Comparison of ENCODE assay signal across 31 mouse cellular contexts in the genomic region with DNA sequence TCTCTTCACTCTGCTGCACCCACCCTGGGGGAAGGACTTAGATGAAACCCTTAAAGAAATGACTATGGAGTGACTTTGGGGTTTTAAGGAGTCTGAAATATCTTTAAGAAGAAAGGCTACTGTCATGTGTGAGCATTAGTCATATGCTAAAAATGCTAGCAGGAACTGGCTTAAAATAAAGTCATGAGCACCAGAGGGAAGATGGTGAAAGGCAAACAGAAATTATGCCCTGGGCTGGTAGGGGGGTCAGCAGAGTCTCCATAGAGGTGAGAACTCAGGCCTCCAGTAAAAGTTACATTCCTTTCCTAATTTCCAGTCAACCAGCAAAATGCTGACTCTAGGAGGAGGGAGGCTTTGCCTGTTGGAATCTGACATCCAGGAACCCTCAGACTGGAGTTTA.
DNase-seq lines count a peak whose midpoint lies in the region; ATAC-seq and TF ChIP-seq lines count a peak whose summit lies in the region.
"Had no signal": no experiment of that assay in that cellular context is flagged by ENCODE, and none has a peak within 500 bp of the region (broad histone marks: within the 10 kb centered on the region; RNA-seq: fewer than 3 reads in every experiment).

No protein-coding gene starts in this region.

- H3K4me2 ChIP-seq in intestine, embryonic 16.5 days (ENCODE audit: low read depth, low read length): no peak overlapping the region
- H3K4me2 ChIP-seq: embryonic facial prominence, embryonic 12.5 days; forebrain, embryonic 15.5 days; midbrain, embryonic 11.5 days; neural tube, embryonic 12.5 days had no signal

- peak overlapping the region; percentile 81 for H3K27ac ChIP-seq in left cerebral cortex, adult 2 months
- H3K27ac ChIP-seq in embryonic fibroblast, embryonic 13.5 days (ENCODE audit: insufficient read depth, low read length): peak overlapping the region; percentile 76
- H3K27ac ChIP-seq in intestine, embryonic 16.5 days (ENCODE audit: low read length): no peak overlapping the region
- H3K27ac ChIP-seq: embryonic facial prominence, embryonic 12.5 days; forebrain, embryonic 10.5 days; forebrain, embryonic 15.5 days; hindbrain, embryonic 10.5 days; liver, embryonic 14.5 days; neural tube, embryonic 12.5 days; stomach, postnatal 0 days had no signal

- POLR2A ChIA-PET in Patski (lab: Charles Lee): no interaction called here

- CTCF ChIA-PET in Patski (lab: Charles Lee): interaction anchor here (1.3 to 2.0 kb wide), 2 partner anchors 11 to 13 kb away, joined by 3 to 5 read pairs; no protein-coding TSS in a partner anchor

- no peaks in the 10 kb centered on the region for H3K36me3 ChIP-seq in intestine, embryonic 16.5 days (ENCODE audit: control insufficient read depth, insufficient read depth, low read length)
- H3K36me3 ChIP-seq: embryonic facial prominence, embryonic 12.5 days; forebrain, embryonic 10.5 days; forebrain, embryonic 15.5 days; hindbrain, embryonic 10.5 days; neural tube, embryonic 12.5 days had no signal

- no peaks in the 10 kb centered on the region for H3K27me3 ChIP-seq in Patski
- H3K27me3 ChIP-seq in intestine, embryonic 16.5 days (replicated peaks; ENCODE audit: control insufficient read depth, insufficient read depth, low read length): no peaks in the 10 kb centered on the region
- H3K27me3 ChIP-seq: embryonic facial prominence, embryonic 12.5 days; forebrain, embryonic 15.5 days; neural tube, embryonic 12.5 days had no signal

- intact Hi-C loops in left cerebral cortex, adult 2 months (cut with DNase I): no loop called here
- intact Hi-C loops in left cerebral cortex, postnatal 14 days (cut with DNase I): no loop called here

- in situ Hi-C loops in Patski (cut with MboI; ENCODE audit: low pct_unique_long_range_greater_than_20kb): no loop called here

- no peaks in the 10 kb centered on the region for H3K9me3 ChIP-seq in intestine, embryonic 16.5 days (ENCODE audit: control insufficient read depth, low read length)
- H3K9me3 ChIP-seq: embryonic facial prominence, embryonic 12.5 days; forebrain, embryonic 10.5 days; forebrain, embryonic 15.5 days; hindbrain, embryonic 10.5 days; neural tube, embryonic 12.5 days had no signal

- no peak for TF ChIP-seq POLR2A in embryonic fibroblast, embryonic 13.5 days (IDR thresholded peaks at IDR 0.05; ENCODE audit: low read depth, low read length)

- H3K4me3 ChIP-seq in left cerebral cortex, adult 2 months: no peak overlapping the region
- H3K4me3 ChIP-seq in embryonic fibroblast, embryonic 13.5 days (ENCODE audit: insufficient read depth, low read length): no peak overlapping the region
- H3K4me3 ChIP-seq in intestine, embryonic 16.5 days (ENCODE audit: low read length): no peak overlapping the region
- H3K4me3 ChIP-seq: embryonic facial prominence, embryonic 12.5 days; forebrain, embryonic 10.5 days; forebrain, embryonic 15.5 days; hindbrain, embryonic 10.5 days; neural tube, embryonic 12.5 days had no signal

- ATAC-seq in Patski: peak; percentile 83
- no peak for ATAC-seq in intestine, embryonic 16.5 days
- ATAC-seq: forebrain, embryonic 15.5 days; hindbrain, embryonic 16.5 days; midbrain, embryonic 16.5 days had no signal

- no peak for TF ChIP-seq CTCF in left cerebral cortex, adult 2 months (IDR thresholded peaks at IDR 0.05)
- no peak for TF ChIP-seq CTCF in Patski (IDR thresholded peaks at IDR 0.05)
- TF ChIP-seq CTCF in embryonic fibroblast, embryonic 13.5 days (IDR thresholded peaks at IDR 0.05; ENCODE audit: borderline replicate concordance, insufficient read depth, low read length): no peak

- no peak overlapping the region for H3K9ac ChIP-seq in intestine, embryonic 16.5 days (ENCODE audit: low read depth, low read length)
- H3K9ac ChIP-seq: embryonic facial prominence, embryonic 12.5 days; forebrain, embryonic 15.5 days; liver, embryonic 14.5 days; neural tube, embryonic 12.5 days had no signal

- no peak for DNase-seq in left cerebral cortex, adult 2 months (ENCODE audit: extremely low spot score in 1 of 2, low spot score in 2 of 2)
- no peak for DNase-seq in left cerebral cortex, postnatal 14 days (ENCODE audit: low spot score in 2 of 2)
- DNase-seq in Patski (ENCODE audit: low read depth, low spot score): no peak
- no peak for DNase-seq in cerebellum, postnatal 10 days
- no peak for DNase-seq in layer of hippocampus, postnatal 10 days (ENCODE audit: low spot score in 2 of 2)
- DNase-seq: adrenal gland, postnatal 25 days; B cell, adult 2 months; cerebellum, adult 8-10 months; cerebellum, postnatal 36 days; embryo, embryonic 11 days; gastrocnemius, postnatal 10 days; kidney, adult 2 months; kidney, postnatal 36 days; liver; lung, adult 2 months; lung, postnatal 14 days; right cerebral cortex, postnatal 4 days; thymus, adult 2 months; thymus, postnatal 4 days had no signal

- H3K4me1 ChIP-seq in embryonic fibroblast, embryonic 13.5 days (ENCODE audit: control insufficient read depth, insufficient read depth, low read length): peaks cover 15% of the 10 kb centered on the region
- H3K4me1 ChIP-seq in intestine, embryonic 16.5 days (ENCODE audit: control insufficient read depth, insufficient read depth, low read length): no peaks in the 10 kb centered on the region
